Mouse (Mus musculus) cortical plate, adult 2 months (tissue): ENCODE measurements around the gene Rnft1.

Experiments used
- CTCF ChIP-seq: fragments of 200-500 bp; IDR thresholded peaks from 2 replicates; pipeline ENCODE4 v1.5.1; 2011; ENCODE audit warnings: mild to moderate bottlenecking, control low read depth, low read length; ENCODE audit not compliant: insufficient read depth; ENCODE audit errors: extremely low read depth
- POLR2A ChIP-seq: fragments of 200-500 bp; IDR thresholded peaks from 2 replicates; pipeline ENCODE4 v1.6.1; 2011; ENCODE audit warnings: mild to moderate bottlenecking, low read length, control low read depth; ENCODE audit not compliant: insufficient read depth; ENCODE audit errors: extremely low read depth

- TF ChIP-seq CTCF (no peak), POLR2A (no peak)
Measured at GRCm38 (mm10) chr11:86497356-86497755, 12.9 kb downstream of the Rnft1 start.
